Mouse (Mus musculus): ENCODE results near the gene Supt3. TPM values are rescaled to one million over a fixed set of nuclear protein-coding genes. Genes with fewer than 3 reads are reported as not detected.
A peak's percentile ranks its signal among the peaks of the same experiment; 100 is the strongest.

Supt3 gene
- total and polyA plus RNA-seq, 2 experiments from 2014 or later = 3.2 to 24.5 TPM

GRCm38 (mm10) chr17:45073779-45074178 lies 296.8 kb downstream of the Supt3 start:
- H3K9me3 ChIP-seq (ENCODE audit: low read length) = no peaks in the 10 kb centered on the region
- H3K4me2 ChIP-seq (ENCODE audit: low read depth) = no peak overlapping the region
- no peaks in the 10 kb centered on the region for H3K36me3 ChIP-seq (ENCODE audit: insufficient read depth)
- no peak overlapping the region for H3K4me3 ChIP-seq (ENCODE audit: low read depth, low read length)
- no peaks in the 10 kb centered on the region for H3K27me3 ChIP-seq (ENCODE audit: insufficient read depth, low read length)
- peak; percentile 17; the same call in 1 of the 2 replicates for TF ChIP-seq CTCF (IDR thresholded peaks at IDR 0.05; ENCODE audit: low read depth)
- DNase-seq = no peak
- WGBS = 95% methylated on average over 3 of the region's 3 CpGs
- no peak overlapping the region for H3K9ac ChIP-seq
- H3K27ac ChIP-seq (ENCODE audit: low read depth, low read length) = no peak overlapping the region
- no peak for ATAC-seq
- 0 out of 2 replicates have a peak, but pooled peaks cover 3% of the 10 kb centered on the region for H3K4me1 ChIP-seq (ENCODE audit: insufficient read depth)

- 72% methylated on average over 4 of the region's 4 CpGs for WGBS
- Histone ChIP-seq H3K9me3 (ENCODE audit: low read length) (no peaks in the 10 kb centered on the region), H3K27ac (ENCODE audit: low read depth, low read length) (no peak overlapping the region), H3K36me3 (ENCODE audit: insufficient read depth) (no peaks in the 10 kb centered on the region), H3K4me3 (ENCODE audit: low read depth, low read length) (no peak overlapping the region), H3K4me1 (ENCODE audit: insufficient read depth) (0 out of 2 replicates have a peak, but pooled peaks cover 3% of the 10 kb centered on the region), H3K4me2 (ENCODE audit: low read depth) (no peak overlapping the region), H3K9ac (no peak overlapping the region), H3K27me3 (ENCODE audit: insufficient read depth, low read length) (no peaks in the 10 kb centered on the region)
- no peak for TF ChIP-seq CTCF (IDR thresholded peaks at IDR 0.05; ENCODE audit: low read depth)
- no peak for ATAC-seq
- no peak for DNase-seq
Measured at GRCm38 (mm10) chr17:45076951-45077350, 300.0 kb downstream of the Supt3 start.

GRCm38 (mm10) chr17:45077921-45078640 lies 301.1 kb downstream of the Supt3 start:
- Histone ChIP-seq H3K9me3 (ENCODE audit: low read length) (no peaks in the 10 kb centered on the region), H3K4me1 (ENCODE audit: insufficient read depth) (0 out of 2 replicates have a peak, but pooled peaks cover 3% of the 10 kb centered on the region), H3K4me3 (ENCODE audit: low read depth, low read length) (no peak overlapping the region), H3K36me3 (ENCODE audit: insufficient read depth) (no peaks in the 10 kb centered on the region), H3K9ac (no peak overlapping the region), H3K27ac (ENCODE audit: low read depth, low read length) (peak overlapping the region; percentile 36; the same call in 1 of the 2 replicates), H3K27me3 (ENCODE audit: insufficient read depth, low read length) (no peaks in the 10 kb centered on the region), H3K4me2 (ENCODE audit: low read depth) (no peak overlapping the region)
- ATAC-seq (peak; percentile 75), DNase-seq (peak; percentile 37)
- WGBS = 39% methylated on average over 14 of the region's 14 CpGs
- TF ChIP-seq CTCF (IDR thresholded peaks at IDR 0.05; ENCODE audit: low read depth) = no peak

- H3K9me3 ChIP-seq (ENCODE audit: low read length) = no peaks in the 10 kb centered on the region
- DNase-seq (no peak), ATAC-seq (no peak)
- no peak overlapping the region for H3K9ac ChIP-seq
- no peak overlapping the region for H3K4me2 ChIP-seq (ENCODE audit: low read depth)
- no peak for TF ChIP-seq CTCF (IDR thresholded peaks at IDR 0.05; ENCODE audit: low read depth)
- H3K4me3 ChIP-seq (ENCODE audit: low read depth, low read length) = no peak overlapping the region
- H3K27ac ChIP-seq (ENCODE audit: low read depth, low read length) = no peak overlapping the region
- no peaks in the 10 kb centered on the region for H3K36me3 ChIP-seq (ENCODE audit: insufficient read depth)
- H3K4me1 ChIP-seq (ENCODE audit: insufficient read depth) = 0 out of 2 replicates have a peak, but pooled peaks cover 3% of the 10 kb centered on the region
- no peaks in the 10 kb centered on the region for H3K27me3 ChIP-seq (ENCODE audit: insufficient read depth, low read length)
- 88% methylated on average over 8 of the region's 8 CpGs for WGBS
Measured at GRCm38 (mm10) chr17:45081521-45081920, 304.6 kb downstream of the Supt3 start.

- Histone ChIP-seq H3K27me3 (ENCODE audit: insufficient read depth, low read length) (no peaks in the 10 kb centered on the region), H3K4me3 (ENCODE audit: low read depth, low read length) (no peak overlapping the region), H3K4me2 (ENCODE audit: low read depth) (no peak overlapping the region), H3K9ac (no peak overlapping the region), H3K9me3 (ENCODE audit: low read length) (no peaks in the 10 kb centered on the region), H3K4me1 (ENCODE audit: insufficient read depth) (0 out of 2 replicates have a peak, but pooled peaks cover 3% of the 10 kb centered on the region), H3K36me3 (ENCODE audit: insufficient read depth) (no peaks in the 10 kb centered on the region), H3K27ac (ENCODE audit: low read depth, low read length) (no peak overlapping the region)
- peak; percentile 70 for ATAC-seq
- DNase-seq = peak; percentile 24
- TF ChIP-seq CTCF (IDR thresholded peaks at IDR 0.05; ENCODE audit: low read depth) = no peak
- WGBS = 53% methylated on average over 8 of the region's 8 CpGs
Measured at GRCm38 (mm10) chr17:45081955-45082475, 305.1 kb downstream of the Supt3 start.

GRCm38 (mm10) chr17:45086361-45086760 lies 309.4 kb downstream of the Supt3 start:
- no peak overlapping the region for H3K4me2 ChIP-seq (ENCODE audit: low read depth)
- no peak overlapping the region for H3K4me3 ChIP-seq (ENCODE audit: low read depth, low read length)
- no peak overlapping the region for H3K9ac ChIP-seq
- 88% methylated on average over 5 of the region's 5 CpGs for WGBS
- no peaks in the 10 kb centered on the region for H3K4me1 ChIP-seq (ENCODE audit: insufficient read depth)
- no peaks in the 10 kb centered on the region for H3K27me3 ChIP-seq (ENCODE audit: insufficient read depth, low read length)
- ATAC-seq (no peak), DNase-seq (no peak)
- no peak for TF ChIP-seq CTCF (IDR thresholded peaks at IDR 0.05; ENCODE audit: low read depth)
- H3K9me3 ChIP-seq (ENCODE audit: low read length) = no peaks in the 10 kb centered on the region
- no peak overlapping the region for H3K27ac ChIP-seq (ENCODE audit: low read depth, low read length)
- no peaks in the 10 kb centered on the region for H3K36me3 ChIP-seq (ENCODE audit: insufficient read depth)

- 44% methylated on average over 5 of the region's 5 CpGs for WGBS
- ATAC-seq (no peak), DNase-seq (no peak)
- Histone ChIP-seq H3K9me3 (ENCODE audit: low read length) (no peaks in the 10 kb centered on the region), H3K27me3 (ENCODE audit: insufficient read depth, low read length) (no peaks in the 10 kb centered on the region), H3K4me1 (ENCODE audit: insufficient read depth) (no peaks in the 10 kb centered on the region), H3K27ac (ENCODE audit: low read depth, low read length) (no peak overlapping the region), H3K4me3 (ENCODE audit: low read depth, low read length) (no peak overlapping the region), H3K36me3 (ENCODE audit: insufficient read depth) (no peaks in the 10 kb centered on the region), H3K4me2 (ENCODE audit: low read depth) (no peak overlapping the region), H3K9ac (no peak overlapping the region)
- no peak for TF ChIP-seq CTCF (IDR thresholded peaks at IDR 0.05; ENCODE audit: low read depth)
Measured at GRCm38 (mm10) chr17:45087022-45087421, 310.1 kb downstream of the Supt3 start.

Data from forebrain, postnatal 0 days (tissue).